Mouse (Mus musculus): Measurements from ENCODE around the gene Selenbp1.
A peak's percentile ranks its signal among the peaks of the same experiment; 100 is the strongest.
"Not testable (repeated sequence)": the region's sequence is repeated elsewhere in the genome, so short reads cannot be mapped to it uniquely, and the experiment has no call there.

Selenbp1 gene

DNA sequence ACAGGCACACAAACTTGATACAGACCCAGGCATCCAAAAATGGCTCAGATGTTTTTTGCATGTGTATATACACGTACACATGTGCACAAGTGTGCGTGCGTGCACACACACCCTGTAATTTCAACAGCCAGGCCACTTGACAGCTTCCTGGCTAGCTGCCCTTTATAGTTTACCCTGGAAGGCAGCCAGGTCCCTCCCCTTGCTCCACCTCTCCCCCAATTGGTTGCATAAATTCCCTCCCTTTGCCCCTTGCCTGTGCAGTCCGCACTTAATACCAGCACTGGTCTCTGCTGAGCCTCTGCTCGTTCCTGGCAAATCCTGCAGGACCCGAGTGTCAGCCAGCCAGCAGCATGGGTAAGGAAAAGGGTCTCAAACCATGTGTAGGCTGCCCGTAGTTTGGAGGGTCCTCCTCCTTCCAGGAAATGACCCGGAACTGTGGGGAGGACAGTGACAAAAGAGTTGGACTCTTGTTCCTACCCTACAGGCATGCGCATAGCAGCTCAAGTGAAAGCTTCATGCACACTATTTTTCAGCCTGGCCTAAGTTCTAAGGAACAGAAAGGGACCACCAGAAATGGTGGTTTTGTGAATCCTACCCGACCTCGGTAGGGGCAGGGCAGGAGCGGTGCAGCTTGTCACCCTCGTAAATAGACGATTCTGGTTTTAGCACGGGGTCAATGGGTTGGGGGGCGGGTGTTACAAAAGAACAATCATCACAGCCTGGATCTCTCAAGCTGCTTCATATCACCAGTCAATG lies at the start of gene Selenbp1:
Gene Selenbp1, plus strand, starts transcription at position 248 of the 756 bp plus-strand sequence.
- peak; percentile 25 for DNase-seq (ENCODE audit: extremely low read depth, low read depth, low spot score)

DNA sequence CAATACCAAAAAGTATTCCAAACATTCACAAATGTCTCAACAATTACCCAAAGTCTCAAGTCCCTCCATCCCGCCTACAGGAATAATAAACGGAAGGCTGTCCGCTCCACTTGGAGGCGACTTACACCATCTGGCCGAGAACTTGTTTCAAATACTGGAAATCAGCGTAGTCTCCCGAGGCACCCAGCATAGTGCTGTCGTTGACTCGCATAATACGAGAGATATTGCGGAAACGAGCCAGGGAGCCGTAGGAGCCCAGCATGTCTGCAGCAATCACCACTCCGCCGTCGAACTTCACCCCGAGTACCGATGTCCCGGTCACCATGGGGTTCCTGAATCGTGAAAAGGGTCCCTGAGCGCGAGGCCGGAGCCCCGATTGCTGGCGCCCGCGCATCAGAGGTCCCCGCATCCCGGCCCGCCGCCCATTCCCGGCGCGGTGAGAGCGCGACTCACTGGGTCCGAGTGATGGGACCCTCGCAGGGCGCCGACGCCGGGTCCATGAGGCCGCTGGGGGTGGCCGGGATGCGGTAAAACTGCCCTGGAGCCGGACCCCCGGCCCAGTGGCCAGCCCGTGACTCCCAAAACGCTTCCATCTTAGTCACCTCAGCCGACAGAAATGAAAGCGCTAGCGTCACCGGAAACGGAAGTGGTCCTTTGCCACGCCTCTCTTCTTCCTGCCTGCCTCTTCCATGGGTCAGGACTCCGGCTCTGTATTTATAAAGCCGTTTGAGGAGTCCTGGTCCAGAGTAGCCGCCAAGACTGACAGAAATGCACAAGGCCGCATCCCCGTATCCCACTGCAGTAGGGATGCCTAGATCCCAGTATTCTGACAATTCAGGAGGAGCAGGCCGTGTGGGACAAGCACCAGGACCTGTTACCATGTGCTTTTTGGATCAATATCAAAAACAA lies 46.3 kb upstream of the Selenbp1 start, which contains the start of gene Psmb4:
Gene Psmb4, minus strand, starts transcription at position 646 of the 909 bp plus-strand sequence.
- no peak for DNase-seq (ENCODE audit: extremely low read depth, low read depth, low spot score)

DNA sequence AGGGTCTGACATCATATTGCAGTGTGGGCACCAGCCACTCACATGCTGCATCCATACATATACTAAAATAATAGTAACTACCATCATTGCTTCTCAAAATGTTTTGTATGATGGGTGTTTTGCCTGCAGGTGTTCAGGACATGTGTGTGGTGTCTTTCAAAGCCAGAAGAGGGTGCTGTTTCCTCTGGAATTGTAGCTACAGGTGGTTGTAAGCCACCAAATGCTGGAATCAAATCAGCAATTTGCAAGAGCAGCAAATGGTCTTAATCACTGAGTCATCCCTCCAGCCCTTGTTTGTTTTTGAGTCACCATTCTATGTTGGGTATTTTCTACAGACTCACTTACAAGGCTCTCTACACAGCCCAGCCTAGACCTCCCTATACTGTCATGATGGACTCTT lies 44.3 kb upstream of the Selenbp1 start:
- no peak for DNase-seq (ENCODE audit: extremely low read depth, low read depth, low spot score)

DNA sequence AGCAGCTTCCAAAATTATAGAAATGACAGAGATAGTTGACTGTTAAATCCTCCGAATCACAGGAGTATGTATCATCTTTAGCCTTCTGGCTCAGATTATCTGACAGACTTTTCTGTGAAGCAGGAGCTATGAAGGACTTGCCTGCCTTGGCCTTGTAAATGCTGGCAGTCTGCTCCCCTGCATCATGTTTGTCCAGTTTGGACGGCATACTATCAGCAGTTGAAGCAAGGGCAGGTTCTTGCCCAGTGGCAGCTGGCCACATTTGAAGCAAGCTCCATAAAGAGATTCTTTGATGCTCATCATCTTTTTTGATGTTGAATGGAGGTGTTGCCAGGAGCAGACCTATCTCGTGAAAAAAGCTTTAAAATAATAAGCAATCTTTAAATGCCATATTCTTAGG lies 38.8 kb upstream of the Selenbp1 start:
- no peak for DNase-seq (ENCODE audit: extremely low read depth, low read depth, low spot score)

DNA sequence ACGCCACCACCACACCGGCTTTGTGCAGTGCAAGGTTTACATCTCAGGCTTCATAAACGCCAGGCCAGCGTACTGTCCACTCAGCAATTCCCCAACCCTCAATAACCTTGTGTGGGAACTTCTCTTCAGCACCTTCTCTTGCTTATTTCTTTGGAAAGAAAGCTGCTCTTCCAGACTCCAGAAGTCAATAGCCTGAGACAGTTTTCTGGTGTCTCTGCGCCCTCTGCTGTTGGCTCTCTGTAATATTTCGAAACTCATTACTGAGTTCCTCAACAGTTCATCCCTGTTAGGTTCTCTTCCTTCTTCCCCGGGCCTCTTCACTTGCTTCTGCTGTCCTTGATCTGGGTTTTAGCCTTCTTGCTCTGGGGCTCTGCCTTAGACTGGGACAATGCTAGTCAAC lies 30.1 kb upstream of the Selenbp1 start:
- no peak for DNase-seq (ENCODE audit: extremely low read depth, low read depth, low spot score)

DNA sequence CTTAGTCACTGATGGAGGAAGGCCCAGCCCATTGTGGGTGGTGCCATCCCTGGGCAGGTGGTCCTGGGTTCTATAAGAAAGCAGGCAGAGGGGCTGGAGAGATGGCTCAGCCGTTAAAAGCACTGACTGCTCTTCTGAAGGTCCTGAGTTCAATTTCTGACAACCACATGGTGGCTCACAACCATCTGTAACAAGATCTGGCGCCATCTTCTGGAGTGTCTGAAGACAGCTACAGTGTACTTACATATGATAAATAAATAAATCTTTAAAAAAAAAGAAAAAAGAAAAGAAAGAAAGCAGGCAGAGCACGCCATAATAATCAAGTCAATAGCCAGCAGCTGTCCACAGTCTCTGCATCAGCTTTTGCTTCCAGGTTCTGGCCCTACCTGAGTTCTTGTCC lies 28.1 kb upstream of the Selenbp1 start:
- DNase-seq (ENCODE audit: extremely low read depth, low read depth, low spot score) = not testable (repeated sequence)

DNA sequence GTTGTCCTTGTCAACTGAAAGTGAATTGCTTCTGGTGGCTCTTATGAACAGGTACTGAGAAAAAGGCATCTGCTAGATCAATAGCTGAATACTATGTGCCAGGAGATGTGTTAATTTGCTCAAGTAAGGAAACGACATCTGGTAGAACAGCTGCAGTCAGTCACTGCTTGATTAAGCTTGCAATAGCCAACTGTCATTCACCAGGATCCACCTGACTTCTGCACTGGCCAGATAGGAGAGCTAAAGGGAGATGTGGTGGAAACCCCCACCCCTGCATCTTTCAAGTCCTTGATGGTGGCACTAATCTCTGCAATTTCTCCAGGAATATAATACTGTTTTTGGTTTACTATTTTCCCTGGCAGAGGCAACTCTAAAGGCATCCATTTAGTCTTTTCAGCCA lies 26.4 kb upstream of the Selenbp1 start:
- DNase-seq (ENCODE audit: extremely low read depth, low read depth, low spot score) = no peak

DNA sequence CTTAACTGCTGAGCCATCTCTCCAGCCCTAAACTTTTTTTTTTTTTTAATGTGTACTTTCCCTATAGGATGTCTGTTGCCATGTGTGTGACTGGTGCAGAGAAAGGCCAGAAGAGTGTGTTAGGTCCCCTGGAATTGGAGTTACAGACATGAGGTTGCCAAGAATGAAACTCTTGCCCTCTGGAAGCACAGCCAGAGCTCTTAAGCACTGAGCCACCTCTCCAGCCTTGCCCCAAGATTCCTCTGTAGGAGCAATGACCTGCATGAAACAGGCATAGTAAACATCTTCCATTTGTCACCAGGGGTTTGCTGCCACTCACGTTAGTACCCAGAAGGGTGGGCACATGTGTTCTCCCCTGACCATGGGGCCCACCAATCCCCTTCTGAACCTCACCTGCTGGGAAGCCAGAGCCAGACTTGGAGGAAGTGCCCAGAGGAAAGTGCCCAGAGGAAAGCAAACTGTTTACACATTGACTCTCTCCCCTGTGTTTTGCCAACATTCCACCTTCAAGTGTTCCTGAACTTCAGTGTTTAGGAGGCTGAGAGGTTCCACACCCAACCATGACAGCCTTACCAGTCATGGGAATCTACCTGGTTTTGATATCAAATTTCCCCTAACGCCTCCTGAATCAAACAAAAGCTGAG lies 21.7 kb upstream of the Selenbp1 start:
- no peak for DNase-seq (ENCODE audit: extremely low read depth, low read depth, low spot score)

DNA sequence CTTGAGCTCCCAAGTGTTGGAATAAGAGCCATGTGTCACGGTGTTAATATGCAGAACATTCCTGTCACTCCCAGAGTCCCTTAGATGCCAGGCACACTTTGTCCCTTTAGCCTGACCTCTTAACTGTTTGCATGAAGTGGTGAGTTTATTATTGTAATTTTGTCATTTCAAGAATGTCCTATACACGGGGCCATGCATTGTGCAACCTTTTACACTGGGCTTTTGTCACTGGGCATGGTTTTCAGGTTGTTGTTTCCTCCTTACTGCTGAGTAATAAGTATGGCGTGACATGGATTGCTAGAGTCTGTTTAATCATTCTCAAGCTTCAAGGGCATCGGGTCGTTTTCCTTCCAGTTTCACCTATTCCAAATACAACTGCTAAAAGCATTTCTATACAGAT lies 19.1 kb upstream of the Selenbp1 start:
- DNase-seq (ENCODE audit: extremely low read depth, low read depth, low spot score) = no peak

DNA sequence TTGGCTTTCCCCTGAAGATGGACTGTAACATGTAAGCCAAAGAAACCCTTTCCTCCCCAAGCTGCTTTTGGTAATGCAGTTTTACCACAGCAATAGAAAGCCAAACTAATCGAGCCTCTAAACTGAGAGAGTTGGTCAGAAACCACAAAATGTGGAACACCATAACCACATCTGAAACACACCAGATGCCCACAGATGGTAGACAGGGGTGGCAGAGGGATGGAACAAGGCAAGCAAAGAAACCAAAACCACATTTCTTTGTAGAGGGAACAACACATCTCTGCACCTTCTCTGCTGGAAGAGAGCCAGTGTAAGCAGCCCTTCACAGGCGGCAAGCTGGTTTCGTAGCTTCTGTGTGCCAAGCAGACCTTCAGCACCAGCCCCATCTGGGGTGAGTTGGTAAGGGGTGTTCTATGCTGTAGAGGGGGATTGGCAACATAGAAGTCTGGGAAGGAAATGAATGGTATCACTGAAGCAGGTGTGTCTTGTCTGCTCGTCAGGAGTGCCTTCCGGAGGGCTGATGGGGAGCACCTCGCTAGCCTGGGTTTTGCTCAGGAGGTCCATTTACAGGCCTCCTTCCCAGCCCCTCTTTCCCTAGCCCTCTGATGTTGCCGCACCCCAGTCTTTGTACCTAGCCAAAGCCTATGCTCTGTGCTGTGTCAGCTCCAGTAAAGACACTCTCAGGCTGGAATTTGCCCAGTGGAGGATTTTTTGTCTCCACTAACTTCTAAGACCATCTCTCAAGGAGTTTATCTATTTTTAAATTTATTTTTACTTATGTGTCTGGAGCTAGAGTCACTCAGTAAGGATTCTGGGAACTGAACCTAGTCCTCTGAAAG lies 16.7 kb upstream of the Selenbp1 start:
- DNase-seq (ENCODE audit: extremely low read depth, low read depth, low spot score) = no peak

DNA sequence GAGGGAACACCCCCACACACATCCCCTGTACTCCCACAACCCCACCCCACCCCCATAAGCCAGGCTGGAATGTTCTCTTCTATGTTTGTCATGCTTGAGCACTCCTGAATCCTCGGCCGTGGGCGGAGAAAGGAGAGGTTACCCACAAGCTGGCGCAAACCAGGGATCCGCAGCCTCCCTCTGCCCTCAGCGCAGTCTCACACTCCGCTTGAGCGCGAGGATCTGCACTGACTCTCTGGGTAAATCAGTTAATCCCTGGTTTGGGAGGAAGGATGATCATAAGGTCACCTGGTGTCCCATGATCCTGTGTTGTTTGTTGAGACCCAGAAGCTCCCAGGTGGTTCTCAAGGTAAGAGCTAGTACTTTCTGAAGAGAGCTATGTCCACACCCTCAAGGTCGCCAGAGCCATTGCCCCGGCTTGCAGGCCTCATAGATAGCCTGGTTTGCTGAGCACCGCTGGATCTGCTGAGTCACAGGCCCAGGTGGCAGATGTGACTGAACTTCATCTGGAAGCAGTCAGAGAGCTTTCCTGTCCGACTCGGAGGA lies 15.0 kb upstream of the Selenbp1 start:
- no peak for DNase-seq (ENCODE audit: extremely low read depth, low read depth, low spot score)

DNA sequence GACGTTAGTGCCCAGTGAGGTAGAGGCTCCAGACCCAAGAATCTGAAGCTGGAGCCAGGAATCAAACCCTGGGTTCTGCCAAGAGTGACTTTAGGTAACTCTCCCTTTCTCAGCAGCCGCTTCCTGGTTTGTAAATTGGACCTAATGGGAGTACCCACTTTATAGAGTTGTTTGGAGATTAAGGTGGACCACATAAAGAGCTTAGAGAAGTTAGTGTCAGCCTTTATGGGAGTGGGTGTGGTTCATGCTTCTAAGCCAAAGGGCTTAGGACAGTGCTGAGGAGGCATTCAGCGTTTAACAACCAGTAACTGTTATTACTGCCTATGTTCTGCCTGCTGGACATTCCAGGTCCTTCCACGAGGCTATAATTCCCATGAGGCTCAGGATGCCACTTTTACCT lies 14.0 kb upstream of the Selenbp1 start:
- no peak for DNase-seq (ENCODE audit: extremely low read depth, low read depth, low spot score)

DNA sequence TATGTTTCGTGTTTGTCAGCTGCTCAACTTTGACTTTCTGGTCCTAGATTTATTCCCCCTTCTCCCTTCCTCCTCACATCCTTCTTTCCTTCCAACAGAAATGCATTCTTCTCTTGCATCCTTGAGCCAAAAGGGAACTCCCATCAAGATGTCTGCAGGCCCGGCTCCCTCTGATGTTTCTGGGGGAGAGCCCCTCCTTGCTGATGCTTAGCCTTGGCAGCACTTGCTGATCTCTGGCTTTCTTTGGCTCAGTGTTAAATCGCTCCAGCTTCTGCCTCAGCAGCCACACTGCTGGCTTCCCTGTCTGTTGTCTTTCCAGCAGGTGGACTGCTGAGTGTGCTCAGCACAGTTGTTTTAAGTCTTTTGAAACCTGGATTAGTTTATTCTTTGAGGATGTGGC lies 11.8 kb upstream of the Selenbp1 start:
- DNase-seq (ENCODE audit: extremely low read depth, low read depth, low spot score) = no peak

DNA sequence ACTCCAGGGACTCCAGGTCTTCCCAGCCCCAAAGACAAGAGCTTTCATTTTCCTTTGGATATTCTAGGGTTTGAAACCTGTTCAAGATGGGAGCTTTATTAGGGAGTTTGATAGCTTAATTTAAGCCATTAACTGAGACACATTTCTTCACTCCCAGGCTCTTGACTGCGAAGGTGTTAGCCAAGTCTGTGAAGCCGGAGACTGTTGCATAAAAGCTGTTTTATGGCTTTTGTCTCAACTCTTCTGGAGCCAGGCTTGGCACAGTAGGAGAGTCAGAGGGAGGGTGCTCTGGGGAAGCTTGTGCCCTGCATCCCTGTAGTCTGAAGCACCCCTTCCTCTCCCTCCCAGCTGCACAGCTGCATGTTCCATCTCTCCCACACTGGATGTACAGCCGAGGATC lies 10.5 kb upstream of the Selenbp1 start:
- no peak for DNase-seq (ENCODE audit: extremely low read depth, low read depth, low spot score)

DNA sequence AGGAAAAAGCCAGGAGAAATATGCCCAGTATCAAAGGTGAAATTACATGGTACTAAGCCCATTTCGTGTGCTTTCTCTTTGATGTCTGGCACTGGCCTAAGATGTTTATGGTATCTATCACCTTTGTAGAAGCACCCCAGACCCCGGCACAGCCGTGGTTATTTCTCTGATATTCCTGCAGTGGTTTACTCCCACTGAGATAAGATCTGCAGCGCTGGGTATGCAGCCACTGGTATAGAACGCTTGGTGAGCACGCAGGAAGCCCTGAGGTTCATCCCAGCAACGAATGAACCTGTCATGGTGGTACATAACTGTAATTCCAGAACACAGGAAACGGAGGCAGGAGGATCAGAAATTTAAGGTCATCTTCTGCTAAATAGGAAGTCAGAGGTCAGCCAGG lies 8.2 kb upstream of the Selenbp1 start:
- no peak for DNase-seq (ENCODE audit: extremely low read depth, low read depth, low spot score)

DNA sequence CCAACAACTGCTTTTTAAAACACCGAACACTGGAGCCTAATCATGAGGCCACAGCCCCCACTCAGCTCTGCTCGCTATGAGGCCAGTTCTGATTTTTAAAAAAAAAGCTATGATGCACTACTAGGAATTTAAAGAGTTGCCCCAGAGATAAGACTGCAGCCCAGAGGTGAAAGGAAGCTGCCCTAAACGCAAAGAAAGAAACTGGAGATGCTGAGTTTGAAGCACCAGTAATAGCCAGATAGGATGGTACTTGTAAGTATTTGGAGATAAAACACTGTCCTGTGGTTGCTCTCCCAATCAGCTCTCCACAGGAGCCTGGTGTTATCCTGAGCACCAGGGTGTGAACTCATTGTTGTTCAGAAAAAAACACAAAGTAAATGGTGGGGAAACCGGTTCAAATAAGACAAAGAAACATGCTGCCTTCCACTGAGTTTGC lies 6.5 kb upstream of the Selenbp1 start:
- not testable (repeated sequence) for DNase-seq (ENCODE audit: extremely low read depth, low read depth, low spot score)

DNA sequence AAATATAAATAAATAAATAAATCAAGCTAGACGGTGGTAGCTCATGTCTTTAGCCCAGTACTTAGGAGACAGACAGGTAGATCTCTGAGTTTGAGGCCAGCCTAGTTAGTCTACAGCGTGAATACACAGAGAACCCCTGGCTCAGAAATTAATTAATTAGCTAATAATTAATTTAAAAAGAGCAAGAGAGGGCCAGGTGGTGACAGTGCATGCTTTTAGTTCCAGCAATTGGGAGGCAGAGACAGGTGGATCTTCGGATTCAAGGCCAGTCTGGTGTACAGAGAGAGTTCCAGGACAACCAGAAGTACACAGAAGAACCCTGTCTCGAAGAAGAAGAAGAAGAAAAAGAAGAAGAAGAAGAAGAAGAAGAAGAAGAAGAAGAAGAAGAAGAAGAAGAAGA lies 3.9 kb upstream of the Selenbp1 start:
- not testable (repeated sequence) for DNase-seq (ENCODE audit: extremely low read depth, low read depth, low spot score)

DNA sequence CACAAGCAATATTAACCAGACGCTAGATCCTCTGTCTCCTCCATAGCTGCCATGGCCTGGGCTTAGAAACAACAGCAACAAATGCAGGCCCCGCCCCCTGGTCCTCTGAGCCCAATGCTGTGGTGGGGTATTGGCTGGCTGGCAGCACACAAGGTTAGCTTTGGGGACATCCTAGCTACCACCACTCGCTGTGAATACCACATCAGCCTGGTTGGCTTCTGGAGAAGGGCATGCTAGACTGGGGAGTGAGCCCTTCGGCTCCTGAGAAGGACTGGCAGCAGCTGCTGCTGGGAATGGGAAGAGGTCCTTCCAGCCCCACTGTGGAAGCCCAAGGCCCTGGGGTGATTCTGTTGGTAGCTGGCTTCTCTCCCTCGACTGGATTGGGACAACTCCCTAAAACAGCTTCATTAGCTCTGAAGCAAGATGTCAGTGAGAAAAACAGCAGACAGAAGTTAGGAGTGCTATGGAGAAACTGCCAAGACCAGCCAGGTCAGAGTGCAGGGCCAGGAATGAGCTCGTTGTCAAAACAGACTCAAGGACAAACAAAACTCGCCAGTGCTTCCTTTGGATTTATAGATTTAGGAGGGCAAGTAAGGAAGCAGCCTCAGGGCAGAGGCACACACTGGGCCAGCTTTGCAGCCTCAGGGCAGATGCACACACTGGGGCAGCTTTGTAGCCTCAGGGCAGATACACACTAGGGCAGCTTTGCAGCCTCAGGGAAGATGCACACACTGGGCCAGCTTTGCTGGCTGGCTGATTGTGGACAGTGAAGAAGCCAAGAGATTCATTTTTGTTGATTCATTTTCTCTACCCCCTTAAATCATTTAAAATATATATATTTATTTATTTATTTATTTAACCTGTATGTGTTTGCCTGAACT lies 2.2 kb upstream of the Selenbp1 start:
- DNase-seq (ENCODE audit: extremely low read depth, low read depth, low spot score) = not testable (repeated sequence)

DNA sequence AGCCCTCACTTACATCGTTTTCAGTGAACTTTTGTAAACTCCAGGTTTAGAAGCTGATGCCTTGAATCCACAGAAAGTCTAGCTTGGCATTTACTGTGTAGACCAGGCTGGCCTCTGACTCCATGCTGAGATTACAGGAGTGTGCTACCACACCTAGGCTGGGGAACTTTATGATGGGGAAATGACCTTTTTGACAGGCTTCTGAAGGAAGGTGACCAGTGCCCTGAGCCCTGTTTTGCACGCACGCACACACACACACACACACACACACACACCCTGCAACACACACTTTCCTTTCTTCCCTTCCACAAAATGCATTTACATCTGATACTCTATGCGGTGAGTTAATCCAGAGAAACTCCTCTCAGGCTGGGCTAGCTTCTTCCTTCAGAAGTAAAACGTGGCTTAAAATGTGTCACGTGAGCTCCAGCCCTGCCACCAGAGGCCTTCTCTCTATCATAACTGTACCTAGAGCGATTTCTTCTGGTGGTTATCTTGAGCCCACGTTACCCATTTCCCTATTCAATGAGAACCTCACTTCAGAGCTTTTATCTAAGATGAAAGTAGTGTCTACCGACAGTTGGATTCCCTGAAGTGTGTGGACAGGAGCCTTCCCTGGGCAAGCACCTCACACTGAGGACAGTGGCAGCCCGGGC lies 1.3 kb upstream of the Selenbp1 start:
- DNase-seq (ENCODE audit: extremely low read depth, low read depth, low spot score) = not testable (repeated sequence)

Measured in fat pad, adult 2 months (tissue).